Mouse (Mus musculus): ENCODE measurements around the gene Gbp7. TPM values are rescaled to one million over a fixed set of nuclear protein-coding genes. Genes with fewer than 3 reads are reported as not detected.

Gene Gbp7
- polyA plus RNA-seq, 1 experiment from 2014 or later: 2.1 TPM

- no peak overlapping the region for H3K27ac ChIP-seq (replicated peaks; ENCODE audit: low read depth, low read length)
- no peak overlapping the region for H3K9ac ChIP-seq (replicated peaks; ENCODE audit: low read length)
- H3K4me3 ChIP-seq (ENCODE audit: low read depth, low read length): no peak overlapping the region
- H3K9me3 ChIP-seq (replicated peaks; ENCODE audit: control insufficient read depth, low read length): no peaks in the 10 kb centered on the region
- ATAC-seq (replicated peaks; ENCODE audit: insufficient number of reproducible peaks, low FRiP score, low TSS enrichment, low read depth) (no peak), DNase-seq (ENCODE audit: low spot score) (no peak)
- WGBS: 89% methylated on average over 4 of the region's 4 CpGs
- H3K4me2 ChIP-seq (ENCODE audit: low read depth, low read length): no peak overlapping the region
- no peaks in the 10 kb centered on the region for H3K4me1 ChIP-seq (ENCODE audit: control insufficient read depth, insufficient read depth, low read length)
- no peaks in the 10 kb centered on the region for H3K36me3 ChIP-seq (replicated peaks; ENCODE audit: control insufficient read depth, insufficient read depth, low read depth, low read length)
- H3K27me3 ChIP-seq (ENCODE audit: control insufficient read depth, insufficient read depth, low read length): no peaks in the 10 kb centered on the region
Observed at GRCm38 (mm10) chr3:142570738-142571137, 40.6 kb downstream of the Gbp7 start.

- no peaks in the 10 kb centered on the region for H3K9me3 ChIP-seq (replicated peaks; ENCODE audit: control insufficient read depth, low read length)
- H3K9ac ChIP-seq (replicated peaks; ENCODE audit: low read length): no peak overlapping the region
- H3K27me3 ChIP-seq (ENCODE audit: control insufficient read depth, insufficient read depth, low read length): no peaks in the 10 kb centered on the region
- no peaks in the 10 kb centered on the region for H3K4me1 ChIP-seq (ENCODE audit: control insufficient read depth, insufficient read depth, low read length)
- no peak overlapping the region for H3K27ac ChIP-seq (replicated peaks; ENCODE audit: low read depth, low read length)
- ATAC-seq (replicated peaks; ENCODE audit: insufficient number of reproducible peaks, low FRiP score, low TSS enrichment, low read depth) (no peak), DNase-seq (ENCODE audit: low spot score) (no peak)
- 80% methylated on average over 3 of the region's 3 CpGs for WGBS
- H3K36me3 ChIP-seq (replicated peaks; ENCODE audit: control insufficient read depth, insufficient read depth, low read depth, low read length): no peaks in the 10 kb centered on the region
- H3K4me3 ChIP-seq (ENCODE audit: low read depth, low read length): no peak overlapping the region
- H3K4me2 ChIP-seq (ENCODE audit: low read depth, low read length): no peak overlapping the region
Observed at GRCm38 (mm10) chr3:142577108-142577507, 47.0 kb downstream of the Gbp7 start.

- ATAC-seq (replicated peaks; ENCODE audit: insufficient number of reproducible peaks, low FRiP score, low TSS enrichment, low read depth) (no peak), DNase-seq (ENCODE audit: low spot score) (no peak)
- no peaks in the 10 kb centered on the region for H3K36me3 ChIP-seq (replicated peaks; ENCODE audit: control insufficient read depth, insufficient read depth, low read depth, low read length)
- no peak overlapping the region for H3K4me3 ChIP-seq (ENCODE audit: low read depth, low read length)
- H3K4me1 ChIP-seq (ENCODE audit: control insufficient read depth, insufficient read depth, low read length): no peaks in the 10 kb centered on the region
- no peak overlapping the region for H3K4me2 ChIP-seq (ENCODE audit: low read depth, low read length)
- no peaks in the 10 kb centered on the region for H3K9me3 ChIP-seq (replicated peaks; ENCODE audit: control insufficient read depth, low read length)
- no peaks in the 10 kb centered on the region for H3K27me3 ChIP-seq (ENCODE audit: control insufficient read depth, insufficient read depth, low read length)
- no peak overlapping the region for H3K9ac ChIP-seq (replicated peaks; ENCODE audit: low read length)
- 90% methylated on average over 4 of the region's 4 CpGs for WGBS
- H3K27ac ChIP-seq (replicated peaks; ENCODE audit: low read depth, low read length): no peak overlapping the region
Observed at GRCm38 (mm10) chr3:142578342-142578741, 48.2 kb downstream of the Gbp7 start.

- H3K27ac ChIP-seq (replicated peaks; ENCODE audit: low read depth, low read length): no peak overlapping the region
- ATAC-seq (replicated peaks; ENCODE audit: insufficient number of reproducible peaks, low FRiP score, low TSS enrichment, low read depth) (no peak), DNase-seq (ENCODE audit: low spot score) (no peak)
- H3K4me2 ChIP-seq (ENCODE audit: low read depth, low read length): no peak overlapping the region
- H3K27me3 ChIP-seq (ENCODE audit: control insufficient read depth, insufficient read depth, low read length): no peaks in the 10 kb centered on the region
- H3K9me3 ChIP-seq (replicated peaks; ENCODE audit: control insufficient read depth, low read length): no peaks in the 10 kb centered on the region
- H3K9ac ChIP-seq (replicated peaks; ENCODE audit: low read length): no peak overlapping the region
- H3K36me3 ChIP-seq (replicated peaks; ENCODE audit: control insufficient read depth, insufficient read depth, low read depth, low read length): no peaks in the 10 kb centered on the region
- H3K4me1 ChIP-seq (ENCODE audit: control insufficient read depth, insufficient read depth, low read length): no peaks in the 10 kb centered on the region
- H3K4me3 ChIP-seq (ENCODE audit: low read depth, low read length): no peak overlapping the region
- WGBS: 87% methylated on average over 4 of the region's 4 CpGs
Observed at GRCm38 (mm10) chr3:142583067-142583466, 52.9 kb downstream of the Gbp7 start.

- no peaks in the 10 kb centered on the region for H3K27me3 ChIP-seq (ENCODE audit: control insufficient read depth, insufficient read depth, low read length)
- DNase-seq (ENCODE audit: low spot score) (no peak), ATAC-seq (replicated peaks; ENCODE audit: insufficient number of reproducible peaks, low FRiP score, low TSS enrichment, low read depth) (no peak)
- no peak overlapping the region for H3K9ac ChIP-seq (replicated peaks; ENCODE audit: low read length)
- no peaks in the 10 kb centered on the region for H3K36me3 ChIP-seq (replicated peaks; ENCODE audit: control insufficient read depth, insufficient read depth, low read depth, low read length)
- H3K4me3 ChIP-seq (ENCODE audit: low read depth, low read length): no peak overlapping the region
- no peak overlapping the region for H3K4me2 ChIP-seq (ENCODE audit: low read depth, low read length)
- no peaks in the 10 kb centered on the region for H3K9me3 ChIP-seq (replicated peaks; ENCODE audit: control insufficient read depth, low read length)
- no peaks in the 10 kb centered on the region for H3K4me1 ChIP-seq (ENCODE audit: control insufficient read depth, insufficient read depth, low read length)
- H3K27ac ChIP-seq (replicated peaks; ENCODE audit: low read depth, low read length): no peak overlapping the region
Observed at GRCm38 (mm10) chr3:142587386-142587785, 57.2 kb downstream of the Gbp7 start.

- H3K27ac ChIP-seq (replicated peaks; ENCODE audit: low read depth, low read length): no peak overlapping the region
- H3K4me3 ChIP-seq (ENCODE audit: low read depth, low read length): no peak overlapping the region
- no peak overlapping the region for H3K4me2 ChIP-seq (ENCODE audit: low read depth, low read length)
- no peaks in the 10 kb centered on the region for H3K36me3 ChIP-seq (replicated peaks; ENCODE audit: control insufficient read depth, insufficient read depth, low read depth, low read length)
- no peaks in the 10 kb centered on the region for H3K9me3 ChIP-seq (replicated peaks; ENCODE audit: control insufficient read depth, low read length)
- DNase-seq (ENCODE audit: low spot score) (no peak), ATAC-seq (replicated peaks; ENCODE audit: insufficient number of reproducible peaks, low FRiP score, low TSS enrichment, low read depth) (no peak)
- no peak overlapping the region for H3K9ac ChIP-seq (replicated peaks; ENCODE audit: low read length)
- H3K27me3 ChIP-seq (ENCODE audit: control insufficient read depth, insufficient read depth, low read length): no peaks in the 10 kb centered on the region
- H3K4me1 ChIP-seq (ENCODE audit: control insufficient read depth, insufficient read depth, low read length): no peaks in the 10 kb centered on the region
- 83% methylated on average over 2 of the region's 2 CpGs for WGBS
Observed at GRCm38 (mm10) chr3:142588888-142589287, 58.7 kb downstream of the Gbp7 start.

GRCm38 (mm10) chr3:142590431-142591067 is 60.4 kb downstream of the Gbp7 start:
- no peak for DNase-seq (ENCODE audit: low spot score)
- H3K27ac ChIP-seq (replicated peaks; ENCODE audit: low read depth, low read length): no peak overlapping the region
- H3K9ac ChIP-seq (replicated peaks; ENCODE audit: low read length): no peak overlapping the region
- no peak overlapping the region for H3K4me2 ChIP-seq (ENCODE audit: low read depth, low read length)
- no peaks in the 10 kb centered on the region for H3K9me3 ChIP-seq (replicated peaks; ENCODE audit: control insufficient read depth, low read length)
- H3K27me3 ChIP-seq (ENCODE audit: control insufficient read depth, insufficient read depth, low read length): no peaks in the 10 kb centered on the region
- H3K36me3 ChIP-seq (replicated peaks; ENCODE audit: control insufficient read depth, insufficient read depth, low read depth, low read length): no peaks in the 10 kb centered on the region
- WGBS: 84% methylated on average over 4 of the region's 4 CpGs
- ATAC-seq (replicated peaks; ENCODE audit: insufficient number of reproducible peaks, low FRiP score, low TSS enrichment, low read depth): no peak
- no peak overlapping the region for H3K4me3 ChIP-seq (ENCODE audit: low read depth, low read length)
- no peaks in the 10 kb centered on the region for H3K4me1 ChIP-seq (ENCODE audit: control insufficient read depth, insufficient read depth, low read length)

- Histone ChIP-seq H3K9me3 (replicated peaks; ENCODE audit: control insufficient read depth, low read length) (no peaks in the 10 kb centered on the region), H3K4me2 (ENCODE audit: low read depth, low read length) (no peak within 1 kb of the TSS), H3K4me1 (ENCODE audit: control insufficient read depth, insufficient read depth, low read length) (no peaks in the 10 kb centered on the region), H3K27ac (replicated peaks; ENCODE audit: low read depth, low read length) (no peak within 1 kb of the TSS), H3K9ac (replicated peaks; ENCODE audit: low read length) (no peak within 1 kb of the TSS), H3K4me3 (ENCODE audit: low read depth, low read length) (no peak within 1 kb of the TSS), H3K27me3 (ENCODE audit: control insufficient read depth, insufficient read depth, low read length) (no peaks in the 10 kb centered on the region), H3K36me3 (replicated peaks; ENCODE audit: control insufficient read depth, insufficient read depth, low read depth, low read length) (no peaks in the 10 kb centered on the region)
- ATAC-seq (replicated peaks; ENCODE audit: insufficient number of reproducible peaks, low FRiP score, low TSS enrichment, low read depth) (no peak), DNase-seq (ENCODE audit: low spot score) (no peak)
- 67% methylated on average over 1 of the region's 1 CpGs for WGBS
Observed at GRCm38 (mm10) chr3:142594547-142594946, 64.4 kb downstream of the Gbp7 start, which contains the start of gene Gbp2b. Gbp2b (plus strand) TSS chr3:142594847.

All from embryonic facial prominence, embryonic 11.5 days (tissue).